Mouse (Mus musculus) embryonic fibroblast, embryonic 13.5 days (primary cell): ENCODE measurements around the gene Zfp617.
"Not testable (repeated sequence)": the region's sequence is repeated elsewhere in the genome, so short reads cannot be mapped to it uniquely, and the experiment has no call there.

Experiments
- CTCF ChIP-seq: IDR thresholded peaks from 2 replicates; pipeline ENCODE4 v1.5.1; 2011; ENCODE audit warnings: mild to moderate bottlenecking, control low read depth, low read length, moderate library complexity, borderline replicate concordance; ENCODE audit not compliant: insufficient read depth
- POLR2A ChIP-seq: IDR thresholded peaks from 2 replicates; pipeline ENCODE4 v1.6.1; 2011; ENCODE audit warnings: low read depth, mild to moderate bottlenecking, control low read depth, low read length, moderate library complexity

GRCm38 (mm10) chr8:71862038-71862437 is 46.4 kb upstream of the Zfp617 start:
- not testable (repeated sequence) for TF ChIP-seq CTCF, POLR2A
